Mouse (Mus musculus): ENCODE measurements around the gene Agbl5.

GRCm38 (mm10) chr5:30916841-30917240 is 28.3 kb downstream of the Agbl5 start:
- TF ChIP-seq CTCF (IDR thresholded peaks at IDR 0.05; ENCODE audit: control insufficient read depth, insufficient read depth, insufficient read length): no peak
- no peak for TF ChIP-seq USF1 (IDR thresholded peaks at IDR 0.05; ENCODE audit: low read depth)
- no peak for TF ChIP-seq MYOG (IDR thresholded peaks at IDR 0.05; ENCODE audit: control insufficient read depth, extremely low read depth, insufficient read length)
- TF ChIP-seq MAX (IDR thresholded peaks at IDR 0.05): no peak
- TF ChIP-seq MYOD1 (IDR thresholded peaks at IDR 0.05; ENCODE audit: control insufficient read depth, insufficient read length, low read depth): no peak
